Mouse (Mus musculus): ENCODE measurements around the gene Mdm1. TPM values are rescaled to one million over a fixed set of nuclear protein-coding genes. Genes with fewer than 3 reads are reported as not detected.

The Mdm1 gene
- polyA plus RNA-seq, 1 experiment from 2014 or later: 67.1 TPM

- no peak overlapping the region for H3K9ac ChIP-seq (ENCODE audit: low read length)
- DNase-seq (ENCODE audit: low spot score): no peak
- ATAC-seq (replicated peaks; ENCODE audit: low FRiP score): no peak
- no peaks in the 10 kb centered on the region for H3K4me1 ChIP-seq (replicated peaks; ENCODE audit: control insufficient read depth, insufficient read depth, low read length)
- H3K9me3 ChIP-seq (ENCODE audit: control insufficient read depth, low read length): no peaks in the 10 kb centered on the region
- H3K4me2 ChIP-seq (ENCODE audit: low read depth, low read length, severe bottlenecking): no peak overlapping the region
- WGBS: 49% methylated on average over 2 of the region's 2 CpGs
- H3K27ac ChIP-seq (ENCODE audit: low read depth, low read length): no peak overlapping the region
- no peaks in the 10 kb centered on the region for H3K27me3 ChIP-seq (ENCODE audit: control insufficient read depth, insufficient read depth, low read length)
- no peaks in the 10 kb centered on the region for H3K36me3 ChIP-seq (ENCODE audit: control insufficient read depth, insufficient read depth, low read length)
- H3K4me3 ChIP-seq (ENCODE audit: low read depth, low read length): no peak overlapping the region
These were observed 11.6 kb upstream of the Mdm1 start for GRCm38 (mm10) chr10:118130016-118130415.

DNA sequence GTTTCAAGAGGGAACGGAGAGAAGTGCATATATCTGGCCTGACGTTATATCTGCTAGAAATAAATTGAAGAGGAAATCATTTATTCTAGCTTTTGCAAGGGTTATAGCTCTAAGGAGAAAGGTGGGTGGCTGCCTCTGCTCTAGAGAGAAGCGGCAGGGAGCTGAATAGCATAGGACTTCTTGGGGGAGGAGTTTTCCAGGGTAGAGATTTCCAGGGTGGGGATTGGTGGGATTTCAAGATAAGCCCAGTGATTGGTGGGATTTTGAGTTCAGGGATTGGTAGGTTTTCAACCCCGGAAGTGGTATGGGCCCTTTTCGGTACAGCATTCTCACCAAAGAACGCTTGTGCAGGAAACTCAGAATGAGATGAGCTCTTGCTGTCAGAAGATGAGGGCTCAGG, 8.6 kb upstream of the Mdm1 start:
- WGBS: 66% methylated on average over 6 of the region's 6 CpGs
- 0 out of 2 replicates have a peak, but pooled peaks have one; percentile 42 for ATAC-seq (replicated peaks; ENCODE audit: low FRiP score)
- Histone ChIP-seq H3K9me3 (ENCODE audit: control insufficient read depth, low read length) (no peaks in the 10 kb centered on the region), H3K4me1 (replicated peaks; ENCODE audit: control insufficient read depth, insufficient read depth, low read length) (no peaks in the 10 kb centered on the region), H3K36me3 (ENCODE audit: control insufficient read depth, insufficient read depth, low read length) (no peaks in the 10 kb centered on the region), H3K4me3 (ENCODE audit: low read depth, low read length) (no peak overlapping the region; the same call in 1 of the 2 replicates), H3K4me2 (ENCODE audit: low read depth, low read length, severe bottlenecking) (peak overlapping the region; percentile 24; the same call in 1 of the 2 replicates), H3K27me3 (ENCODE audit: control insufficient read depth, insufficient read depth, low read length) (no peaks in the 10 kb centered on the region), H3K9ac (ENCODE audit: low read length) (no peak overlapping the region), H3K27ac (ENCODE audit: low read depth, low read length) (no peak overlapping the region)
- no peak for DNase-seq (ENCODE audit: low spot score)

DNA sequence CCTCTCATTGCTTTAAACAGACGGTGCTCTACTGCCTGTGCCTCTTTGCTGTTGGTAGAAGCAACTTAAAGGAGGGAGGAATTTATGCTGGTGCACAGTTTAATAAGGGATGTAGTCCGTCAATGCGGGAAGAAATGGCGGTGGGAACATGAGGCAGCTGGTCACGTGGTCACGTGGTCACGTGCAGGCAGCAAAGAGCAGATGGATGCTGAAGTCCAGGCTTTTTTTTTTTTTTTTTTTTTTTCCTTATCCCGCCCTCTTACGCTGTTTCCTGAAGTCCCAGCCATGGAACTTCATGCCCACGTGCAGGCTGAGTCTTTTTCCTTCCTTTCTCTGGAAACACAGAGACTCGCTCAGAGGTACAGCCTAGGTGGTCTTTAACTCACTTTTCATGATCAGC, 3.1 kb upstream of the Mdm1 start:
- H3K4me3 ChIP-seq (ENCODE audit: low read depth, low read length): no peak overlapping the region
- no peaks in the 10 kb centered on the region for H3K27me3 ChIP-seq (ENCODE audit: control insufficient read depth, insufficient read depth, low read length)
- 91% methylated on average over 11 of the region's 11 CpGs for WGBS
- H3K9ac ChIP-seq (ENCODE audit: low read length): no peak overlapping the region
- H3K27ac ChIP-seq (ENCODE audit: low read depth, low read length): no peak overlapping the region
- no peaks in the 10 kb centered on the region for H3K9me3 ChIP-seq (ENCODE audit: control insufficient read depth, low read length)
- H3K4me2 ChIP-seq (ENCODE audit: low read depth, low read length, severe bottlenecking): no peak overlapping the region
- H3K36me3 ChIP-seq (ENCODE audit: control insufficient read depth, insufficient read depth, low read length): no peaks in the 10 kb centered on the region
- H3K4me1 ChIP-seq (replicated peaks; ENCODE audit: control insufficient read depth, insufficient read depth, low read length): no peaks in the 10 kb centered on the region; the same call in 1 of the 2 replicates
- ATAC-seq (replicated peaks; ENCODE audit: low FRiP score) (no peak), DNase-seq (ENCODE audit: low spot score) (no peak)

DNA sequence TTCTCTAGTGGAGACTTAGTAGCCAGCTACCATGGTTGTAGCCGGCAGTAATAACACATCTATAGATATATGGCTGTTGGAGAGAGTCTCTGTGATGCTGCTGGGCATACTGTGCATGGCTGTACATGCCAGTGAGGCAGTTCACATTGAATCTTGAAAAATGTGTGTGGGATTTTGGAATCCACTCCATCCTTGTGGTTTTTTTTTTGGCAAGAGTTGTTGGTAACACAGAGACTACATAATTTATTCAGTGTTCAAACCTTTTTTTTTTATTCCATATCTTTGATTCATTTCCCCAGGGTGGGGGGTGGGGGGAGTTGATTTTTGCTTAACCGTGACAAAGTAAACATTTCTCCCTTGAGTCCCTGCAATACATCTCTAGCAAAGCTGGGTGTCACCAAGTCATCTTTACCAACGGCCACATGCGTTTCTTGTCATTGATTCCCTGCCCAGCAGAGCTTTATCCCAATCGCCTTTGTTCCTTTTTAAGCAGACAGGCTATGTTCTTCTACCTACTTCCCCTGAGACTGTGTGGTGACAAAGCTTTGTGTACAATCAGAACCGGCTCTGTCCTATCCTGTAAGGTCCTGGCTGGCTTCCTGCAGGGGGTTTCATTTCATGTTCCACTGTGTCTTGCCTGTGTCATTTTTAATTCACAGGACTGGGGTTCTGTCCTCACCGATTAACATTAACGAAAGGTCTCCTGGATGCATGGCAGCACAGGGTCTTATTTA, 1.6 kb upstream of the Mdm1 start:
- WGBS: 79% methylated on average over 8 of the region's 8 CpGs
- no peak for DNase-seq (ENCODE audit: low spot score)

GRCm38 (mm10) chr10:118141884-118142801, 532 bp downstream of the Mdm1 start:
- Histone ChIP-seq H3K27me3 (ENCODE audit: control insufficient read depth, insufficient read depth, low read length) (no peaks in the 10 kb centered on the region), H3K4me1 (replicated peaks; ENCODE audit: control insufficient read depth, insufficient read depth, low read length) (no peaks in the 10 kb centered on the region; the same call in 1 of the 2 replicates), H3K36me3 (ENCODE audit: control insufficient read depth, insufficient read depth, low read length) (no peaks in the 10 kb centered on the region; the same call in 1 of the 2 replicates), H3K27ac (ENCODE audit: low read depth, low read length) (peak overlapping the region; percentile 12; the same call in 1 of the 2 replicates), H3K4me3 (ENCODE audit: low read depth, low read length) (peak overlapping the region; percentile 80), H3K9me3 (ENCODE audit: control insufficient read depth, low read length) (no peaks in the 10 kb centered on the region), H3K9ac (ENCODE audit: low read length) (peak overlapping the region; percentile 70), H3K4me2 (ENCODE audit: low read depth, low read length, severe bottlenecking) (peak overlapping the region; percentile 62)
- WGBS: 1% methylated on average over 53 of the region's 53 CpGs
- peak; percentile 80; the same call in 1 of the 2 replicates for ATAC-seq (replicated peaks; ENCODE audit: low FRiP score)
- no peak for DNase-seq (ENCODE audit: low spot score)

More for the DNA sequence above, 1.6 kb upstream of the Mdm1 start:
- Histone ChIP-seq H3K9me3 (ENCODE audit: control insufficient read depth, low read length) (no peaks in the 10 kb centered on the region), H3K4me3 (ENCODE audit: low read depth, low read length) (no peak overlapping the region), H3K4me1 (replicated peaks; ENCODE audit: control insufficient read depth, insufficient read depth, low read length) (no peaks in the 10 kb centered on the region; the same call in 1 of the 2 replicates), H3K4me2 (ENCODE audit: low read depth, low read length, severe bottlenecking) (no peak overlapping the region), H3K36me3 (ENCODE audit: control insufficient read depth, insufficient read depth, low read length) (no peaks in the 10 kb centered on the region; the same call in 1 of the 2 replicates), H3K27ac (ENCODE audit: low read depth, low read length) (no peak overlapping the region), H3K9ac (ENCODE audit: low read length) (no peak overlapping the region), H3K27me3 (ENCODE audit: control insufficient read depth, insufficient read depth, low read length) (no peaks in the 10 kb centered on the region)
- ATAC-seq (replicated peaks; ENCODE audit: low FRiP score): no peak

GRCm38 (mm10) chr10:118149381-118149780, 7.8 kb downstream of the Mdm1 start:
- H3K36me3 ChIP-seq (ENCODE audit: control insufficient read depth, insufficient read depth, low read length): peaks cover 1% of the 10 kb centered on the region; the same call in 1 of the 2 replicates
- H3K27ac ChIP-seq (ENCODE audit: low read depth, low read length): no peak overlapping the region
- H3K27me3 ChIP-seq (ENCODE audit: control insufficient read depth, insufficient read depth, low read length): no peaks in the 10 kb centered on the region
- no peak overlapping the region for H3K4me3 ChIP-seq (ENCODE audit: low read depth, low read length)
- 85% methylated on average over 5 of the region's 5 CpGs for WGBS
- H3K4me2 ChIP-seq (ENCODE audit: low read depth, low read length, severe bottlenecking): no peak overlapping the region
- no peak for DNase-seq (ENCODE audit: low spot score)
- no peaks in the 10 kb centered on the region for H3K4me1 ChIP-seq (replicated peaks; ENCODE audit: control insufficient read depth, insufficient read depth, low read length)
- H3K9me3 ChIP-seq (ENCODE audit: control insufficient read depth, low read length): no peaks in the 10 kb centered on the region
- H3K9ac ChIP-seq (ENCODE audit: low read length): no peak overlapping the region
- ATAC-seq (replicated peaks; ENCODE audit: low FRiP score): no peak

GRCm38 (mm10) chr10:118150866-118151265, 9.3 kb downstream of the Mdm1 start:
- H3K9me3 ChIP-seq (ENCODE audit: control insufficient read depth, low read length): no peaks in the 10 kb centered on the region
- no peak for DNase-seq (ENCODE audit: low spot score)
- H3K4me2 ChIP-seq (ENCODE audit: low read depth, low read length, severe bottlenecking): no peak overlapping the region
- no peak for ATAC-seq (replicated peaks; ENCODE audit: low FRiP score)
- no peaks in the 10 kb centered on the region for H3K4me1 ChIP-seq (replicated peaks; ENCODE audit: control insufficient read depth, insufficient read depth, low read length)
- H3K4me3 ChIP-seq (ENCODE audit: low read depth, low read length): no peak overlapping the region
- no peak overlapping the region for H3K27ac ChIP-seq (ENCODE audit: low read depth, low read length)
- no peak overlapping the region for H3K9ac ChIP-seq (ENCODE audit: low read length)
- 93% methylated on average over 9 of the region's 9 CpGs for WGBS
- H3K27me3 ChIP-seq (ENCODE audit: control insufficient read depth, insufficient read depth, low read length): no peaks in the 10 kb centered on the region
- peaks cover 3% of the 10 kb centered on the region; the same call in 1 of the 2 replicates for H3K36me3 ChIP-seq (ENCODE audit: control insufficient read depth, insufficient read depth, low read length)

DNA sequence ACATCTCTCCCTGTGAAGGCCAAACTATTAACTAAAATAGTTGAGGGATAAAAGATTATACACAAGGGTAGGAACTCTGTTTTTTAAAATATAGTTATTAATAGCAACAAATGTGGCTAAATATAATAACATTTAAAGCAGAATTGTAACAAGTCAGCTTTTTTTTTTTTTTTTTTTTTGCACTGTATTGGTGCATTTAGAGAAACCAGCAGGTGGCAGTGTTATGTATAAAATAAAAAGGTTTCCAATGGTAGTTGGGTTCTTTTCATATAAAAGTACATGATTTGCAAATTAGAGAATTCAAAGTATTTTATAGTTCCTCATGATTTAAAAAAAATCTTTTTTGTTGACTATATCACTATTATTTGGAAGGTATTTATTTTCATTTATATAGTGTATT, 14.3 kb downstream of the Mdm1 start:
- Histone ChIP-seq H3K27ac (ENCODE audit: low read depth, low read length) (no peak overlapping the region), H3K4me3 (ENCODE audit: low read depth, low read length) (no peak overlapping the region), H3K4me2 (ENCODE audit: low read depth, low read length, severe bottlenecking) (no peak overlapping the region), H3K9me3 (ENCODE audit: control insufficient read depth, low read length) (no peaks in the 10 kb centered on the region; the same call in 1 of the 2 replicates), H3K27me3 (ENCODE audit: control insufficient read depth, insufficient read depth, low read length) (no peaks in the 10 kb centered on the region), H3K9ac (ENCODE audit: low read length) (no peak overlapping the region), H3K36me3 (ENCODE audit: control insufficient read depth, insufficient read depth, low read length) (peaks cover 24% of the 10 kb centered on the region), H3K4me1 (replicated peaks; ENCODE audit: control insufficient read depth, insufficient read depth, low read length) (no peaks in the 10 kb centered on the region)
- no peak for DNase-seq (ENCODE audit: low spot score)
- no peak for ATAC-seq (replicated peaks; ENCODE audit: low FRiP score)
